Mouse (Mus musculus) myocyte (in vitro differentiated cells): Measurements from ENCODE around the gene Sez6.
A peak's percentile ranks its signal among the peaks of the same experiment; 100 is the strongest.

Experiments used
- CEBPB ChIP-seq: IDR thresholded peaks from 2 replicates; pipeline ENCODE4 v1.6.1; 2011; ENCODE audit warnings: mild to moderate bottlenecking, moderate library complexity; ENCODE audit not compliant: poor library complexity, insufficient read depth, severe bottlenecking
- E2F4 ChIP-seq: IDR thresholded peaks from one replicate; pipeline ENCODE4 v1.6.1; 2011; ENCODE audit warnings: mild to moderate bottlenecking, control low read depth, moderate library complexity; ENCODE audit not compliant: insufficient read depth
- MAX ChIP-seq: IDR thresholded peaks from one replicate; pipeline ENCODE4 v1.6.1; 2011; ENCODE audit warnings: low read depth, mild to moderate bottlenecking, control low read depth
- MYOD1 ChIP-seq, 3 experiments: IDR thresholded peaks; one replicate each; pipeline ENCODE4 v1.6.1; 2011; ENCODE audit warnings: control low read depth in 2 of 3, low read depth in 2 of 3, mild to moderate bottlenecking in 2 of 3, moderate library complexity in 1 of 3; ENCODE audit not compliant: insufficient read length in 2 of 3, control insufficient read depth in 1 of 3
- MYOG ChIP-seq, 3 experiments: IDR thresholded peaks; one replicate each; pipeline ENCODE4 v1.6.1; 2011; ENCODE audit warnings: control low read depth in 2 of 3, low read depth in 2 of 3, mild to moderate bottlenecking in 2 of 3; ENCODE audit not compliant: insufficient read length in 2 of 3, control insufficient read depth in 1 of 3, insufficient read depth in 1 of 3
- POLR2A ChIP-seq: IDR thresholded peaks from one replicate; pipeline ENCODE4 v1.6.1; 2011; ENCODE audit warnings: low read depth, mild to moderate bottlenecking, control low read depth, moderate library complexity; ENCODE audit not compliant: insufficient read length
- POLR2AphosphoS2 ChIP-seq: IDR thresholded peaks from one replicate; pipeline ENCODE4 v1.6.1; 2011; ENCODE audit warnings: low read depth, control low read depth; ENCODE audit not compliant: insufficient read length
- REST ChIP-seq: IDR thresholded peaks from one replicate; pipeline ENCODE4 v1.6.1; 2011; ENCODE audit warnings: mild to moderate bottlenecking, control low read depth, moderate library complexity; ENCODE audit not compliant: insufficient read depth, insufficient read length
- SRF ChIP-seq: IDR thresholded peaks from one replicate; pipeline ENCODE4 v1.6.1; 2011; ENCODE audit warnings: low read depth; ENCODE audit not compliant: control insufficient read depth, insufficient read length
- TCF12 ChIP-seq: IDR thresholded peaks from one replicate; pipeline ENCODE4 v1.6.1; 2011; ENCODE audit warnings: mild to moderate bottlenecking, control low read depth; ENCODE audit not compliant: poor library complexity, insufficient read depth, severe bottlenecking
- TCF3 ChIP-seq: IDR thresholded peaks from one replicate; pipeline ENCODE4 v1.6.1; 2011; ENCODE audit warnings: low read depth, control low read depth; ENCODE audit not compliant: insufficient read length
- USF1 ChIP-seq: IDR thresholded peaks from one replicate; pipeline ENCODE4 v1.6.1; 2011; ENCODE audit warnings: low read depth, mild to moderate bottlenecking, control low read depth, moderate library complexity

DNA sequence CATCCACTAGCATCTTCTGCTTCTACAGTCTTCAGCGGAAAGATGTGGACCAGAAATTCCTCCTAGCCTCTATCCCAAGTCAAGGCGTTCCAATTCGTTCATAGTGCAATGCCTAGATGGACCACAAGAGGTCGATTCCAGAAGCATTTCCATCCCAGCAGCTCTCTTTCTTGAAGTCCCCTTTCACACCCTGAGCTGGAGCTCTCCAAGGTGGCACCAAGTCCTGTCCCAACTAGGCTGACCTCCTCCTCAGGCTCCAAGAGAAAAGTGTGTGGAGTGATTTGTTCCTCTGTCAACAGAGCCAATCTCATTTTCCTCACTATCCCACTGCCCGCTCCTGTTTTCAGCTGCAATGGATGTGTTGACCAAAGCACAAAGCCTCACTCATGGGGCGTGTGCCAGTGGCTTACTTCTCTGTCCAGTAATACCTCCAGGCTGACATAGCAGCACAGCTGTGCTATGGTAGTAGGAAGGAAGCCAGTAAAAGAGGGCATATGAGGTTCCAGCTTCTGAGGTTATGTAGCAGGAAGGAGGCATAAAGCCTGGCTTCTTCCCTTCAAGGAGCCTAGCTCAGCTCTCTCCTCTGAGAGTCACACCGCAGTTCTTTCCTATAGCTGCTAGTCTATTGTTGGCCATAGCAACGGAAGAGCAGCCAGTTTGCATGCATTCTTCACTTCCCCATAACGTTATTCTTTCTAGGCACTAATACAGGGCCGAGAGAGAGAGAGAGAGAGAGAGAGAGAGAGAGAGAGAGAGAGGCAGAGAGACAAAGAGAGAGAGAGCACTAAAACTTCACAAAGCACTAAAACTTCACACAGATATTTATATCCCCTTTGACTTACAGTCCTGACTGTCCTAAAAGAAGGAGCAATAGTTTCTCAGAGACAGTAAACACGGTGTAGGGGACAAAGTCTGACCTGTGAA, 49.9 kb downstream of the Sez6 start:
- TF ChIP-seq POLR2A = no peak
- no peak for TF ChIP-seq TCF12
- TF ChIP-seq MYOG (IDR thresholded peaks at IDR 0.05; ENCODE audit: control insufficient read depth in 1 of 3, insufficient read depth in 1 of 3, insufficient read length in 2 of 3, low read depth in 2 of 3) = no peak
- no peak for TF ChIP-seq USF1
- peak in 1 of 3 experiments; percentile 4 for TF ChIP-seq MYOD1 (IDR thresholded peaks at IDR 0.05; ENCODE audit: control insufficient read depth in 1 of 3, insufficient read length in 2 of 3, low read depth in 2 of 3)
- no peak for TF ChIP-seq MAX
- TF ChIP-seq E2F4 = no peak
- TF ChIP-seq TCF3 = no peak
- TF ChIP-seq POLR2AphosphoS2 = no peak
- TF ChIP-seq SRF = no peak
- TF ChIP-seq REST = peak; percentile 69
- no peak for TF ChIP-seq CEBPB
